In the genomic region with DNA sequence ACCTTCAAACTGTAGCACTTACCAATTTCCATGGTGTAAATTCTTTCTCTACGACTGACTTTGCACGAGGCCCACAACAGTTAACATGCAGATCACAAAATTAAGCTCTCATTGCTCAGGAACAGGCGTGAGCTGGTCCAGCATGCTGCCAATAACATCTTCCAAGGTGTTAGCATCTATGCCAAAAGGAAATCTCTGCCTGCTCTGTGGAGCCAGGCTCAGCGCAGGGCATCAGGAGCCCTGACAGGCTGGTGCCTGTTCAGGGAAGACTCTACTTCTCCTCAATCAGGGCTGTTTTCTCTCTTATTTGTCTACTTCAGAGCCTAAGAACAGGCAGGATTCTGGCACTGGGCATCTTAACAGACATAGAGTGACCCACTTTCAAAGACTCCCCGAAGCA, we compare ENCODE assay signal across 18 mouse cellular contexts.
DNase-seq lines count a peak whose midpoint lies in the region; ATAC-seq lines count a peak whose summit lies in the region.
"Had no signal": no experiment of that assay in that cellular context is flagged by ENCODE, and none has a peak within 500 bp of the region (broad histone marks: within the 10 kb centered on the region; RNA-seq: fewer than 3 reads in every experiment).

No protein-coding gene starts in this region.

- 0 out of 2 replicates have a peak, but pooled peaks have one; percentile 21 for ATAC-seq in hindbrain, embryonic 15.5 days (ENCODE audit: low FRiP score, low read depth)
- no peak for ATAC-seq in hindbrain, embryonic 12.5 days (ENCODE audit: low FRiP score)
- ATAC-seq: forebrain, embryonic 15.5 days; intestine, embryonic 15.5 days had no signal

- peak; percentile 28 for DNase-seq in cerebellum, adult 9-10 months
- DNase-seq in cerebellum, adult 8-10 months: no peak
- DNase-seq in cerebellum, postnatal 14 days: peak; percentile 24 to 41
- DNase-seq in cerebellum, postnatal 36 days: peak; percentile 13 to 22
- no peak for DNase-seq in neural tube, embryonic 10.5 days (ENCODE audit: extremely low spot score, low spot score)
- DNase-seq: adrenal gland, adult 2 months; adrenal gland, postnatal 36 days; gastrocnemius, postnatal 14 days; heart, postnatal 36 days; kidney, adult 18-20 months; kidney, postnatal 10 days had no signal

- H3K9me3 ChIP-seq in hindbrain, embryonic 15.5 days: no peaks in the 10 kb centered on the region
- H3K9me3 ChIP-seq in hindbrain, embryonic 12.5 days (replicated peaks): no peaks in the 10 kb centered on the region
- H3K9me3 ChIP-seq: embryonic facial prominence, embryonic 12.5 days; forebrain, embryonic 15.5 days; heart, embryonic 13.5 days; intestine, embryonic 15.5 days had no signal

- WGBS in hindbrain, embryonic 15.5 days: 82% methylated on average over 5 of the region's 5 CpGs
- WGBS in hindbrain, embryonic 12.5 days: 89% methylated on average over 5 of the region's 5 CpGs

- no peak overlapping the region for H3K4me3 ChIP-seq in hindbrain, embryonic 15.5 days
- H3K4me3 ChIP-seq in hindbrain, embryonic 12.5 days: no peak overlapping the region
- H3K4me3 ChIP-seq: embryonic facial prominence, embryonic 12.5 days; forebrain, embryonic 15.5 days; heart, embryonic 13.5 days; intestine, embryonic 15.5 days had no signal

- H3K4me2 ChIP-seq in hindbrain, embryonic 15.5 days: no peak overlapping the region
- H3K4me2 ChIP-seq in hindbrain, embryonic 12.5 days (replicated peaks): no peak overlapping the region
- H3K4me2 ChIP-seq: embryonic facial prominence, embryonic 12.5 days; forebrain, embryonic 15.5 days; heart, embryonic 13.5 days; hindbrain, embryonic 14.5 days; intestine, embryonic 15.5 days had no signal

- H3K27ac ChIP-seq in hindbrain, embryonic 15.5 days (replicated peaks): no peak overlapping the region
- H3K27ac ChIP-seq in hindbrain, embryonic 12.5 days: no peak overlapping the region
- H3K27ac ChIP-seq: embryonic facial prominence, embryonic 12.5 days; forebrain, embryonic 15.5 days; heart, embryonic 13.5 days; hindbrain, embryonic 14.5 days; intestine, embryonic 15.5 days had no signal

- H3K4me1 ChIP-seq in hindbrain, embryonic 15.5 days (replicated peaks): 0 out of 2 replicates have a peak, but pooled peaks cover 3% of the 10 kb centered on the region
- H3K4me1 ChIP-seq in hindbrain, embryonic 12.5 days: no peaks in the 10 kb centered on the region
- H3K4me1 ChIP-seq: embryonic facial prominence, embryonic 12.5 days; intestine, embryonic 15.5 days had no signal

- no peaks in the 10 kb centered on the region for H3K27me3 ChIP-seq in hindbrain, embryonic 15.5 days
- H3K27me3 ChIP-seq in hindbrain, embryonic 12.5 days: no peaks in the 10 kb centered on the region
- H3K27me3 ChIP-seq: embryonic facial prominence, embryonic 12.5 days; forebrain, embryonic 15.5 days; heart, embryonic 13.5 days; intestine, embryonic 15.5 days had no signal

- H3K9ac ChIP-seq in hindbrain, embryonic 15.5 days: no peak overlapping the region
- H3K9ac ChIP-seq in hindbrain, embryonic 12.5 days: no peak overlapping the region
- H3K9ac ChIP-seq: embryonic facial prominence, embryonic 12.5 days; forebrain, embryonic 15.5 days; heart, embryonic 13.5 days; hindbrain, embryonic 14.5 days; intestine, embryonic 15.5 days had no signal

- H3K36me3 ChIP-seq in hindbrain, embryonic 15.5 days: no peaks in the 10 kb centered on the region
- H3K36me3 ChIP-seq in hindbrain, embryonic 12.5 days: no peaks in the 10 kb centered on the region
- H3K36me3 ChIP-seq: embryonic facial prominence, embryonic 12.5 days; forebrain, embryonic 15.5 days; heart, embryonic 13.5 days; intestine, embryonic 15.5 days had no signal

Comparison
In these comparisons a context has a peak if more than half of its experiments do, and no peak if none do; other contexts are left out.
1. DNase-seq: peak in cerebellum, adult 9-10 months (single experiment), cerebellum, postnatal 14 days (2 of 2) and cerebellum, postnatal 36 days (2 of 2); none in cerebellum, adult 8-10 months (single experiment) and neural tube, embryonic 10.5 days (single experiment).